Mouse (Mus musculus): ENCODE data around the gene Lamtor3. TPM values are rescaled to one million over a fixed set of nuclear protein-coding genes. Genes with fewer than 3 reads are reported as not detected.
"Not testable (repeated sequence)": the region's sequence is repeated elsewhere in the genome, so short reads cannot be mapped to it uniquely, and the experiment has no call there.

Gene Lamtor3
- 85.1 and 90.1 TPM in 2 replicates for total RNA-seq (2017)

- peak; percentile 72 to 91 for ATAC-seq (replicated peaks in 1 of 2; ENCODE audit: insufficient read depth in 1 of 2, low FRiP score in 2 of 2, low TSS enrichment in 1 of 2, low read depth in 1 of 2, poor library complexity in 2 of 2, severe bottlenecking in 2 of 2)
Observed at GRCm38 (mm10) chr3:137918172-137918931, at the start of gene Lamtor3. TSS of gene Lamtor3 (plus strand) at chr3:137918506.

GRCm38 (mm10) chr3:137869395-137869794 lies 48.9 kb upstream of the Lamtor3 start:
- no peak for ATAC-seq (replicated peaks in 1 of 2; ENCODE audit: insufficient read depth in 1 of 2, low FRiP score in 2 of 2, low TSS enrichment in 1 of 2, low read depth in 1 of 2, poor library complexity in 2 of 2, severe bottlenecking in 2 of 2)

GRCm38 (mm10) chr3:137879313-137879712 lies 39.0 kb upstream of the Lamtor3 start:
- ATAC-seq (replicated peaks in 1 of 2; ENCODE audit: insufficient read depth in 1 of 2, low FRiP score in 2 of 2, low TSS enrichment in 1 of 2, low read depth in 1 of 2, poor library complexity in 2 of 2, severe bottlenecking in 2 of 2) = peak; percentile 69 to 76; a peak in 3 of 4 replicates

- no peak for ATAC-seq (replicated peaks in 1 of 2; ENCODE audit: insufficient read depth in 1 of 2, low FRiP score in 2 of 2, low TSS enrichment in 1 of 2, low read depth in 1 of 2, poor library complexity in 2 of 2, severe bottlenecking in 2 of 2)
Observed at GRCm38 (mm10) chr3:137880109-137880748, 38.1 kb upstream of the Lamtor3 start.

- ATAC-seq (replicated peaks in 1 of 2; ENCODE audit: insufficient read depth in 1 of 2, low FRiP score in 2 of 2, low TSS enrichment in 1 of 2, low read depth in 1 of 2, poor library complexity in 2 of 2, severe bottlenecking in 2 of 2) = no peak
Observed at GRCm38 (mm10) chr3:137881093-137881492, 37.2 kb upstream of the Lamtor3 start.

- ATAC-seq (replicated peaks in 1 of 2; ENCODE audit: insufficient read depth in 1 of 2, low FRiP score in 2 of 2, low TSS enrichment in 1 of 2, low read depth in 1 of 2, poor library complexity in 2 of 2, severe bottlenecking in 2 of 2) = no peak; a peak in 1 of 4 replicates
Observed at GRCm38 (mm10) chr3:137887961-137888360, 30.3 kb upstream of the Lamtor3 start.

- no peak for ATAC-seq (replicated peaks in 1 of 2; ENCODE audit: insufficient read depth in 1 of 2, low FRiP score in 2 of 2, low TSS enrichment in 1 of 2, low read depth in 1 of 2, poor library complexity in 2 of 2, severe bottlenecking in 2 of 2)
Observed at GRCm38 (mm10) chr3:137891089-137891488, 27.2 kb upstream of the Lamtor3 start.

- no peak for ATAC-seq (replicated peaks in 1 of 2; ENCODE audit: insufficient read depth in 1 of 2, low FRiP score in 2 of 2, low TSS enrichment in 1 of 2, low read depth in 1 of 2, poor library complexity in 2 of 2, severe bottlenecking in 2 of 2)
Observed at GRCm38 (mm10) chr3:137892118-137892517, 26.2 kb upstream of the Lamtor3 start.

- ATAC-seq (replicated peaks in 1 of 2; ENCODE audit: insufficient read depth in 1 of 2, low FRiP score in 2 of 2, low TSS enrichment in 1 of 2, low read depth in 1 of 2, poor library complexity in 2 of 2, severe bottlenecking in 2 of 2) = peak in 1 of 2 experiments; percentile 48; a peak in 1 of 4 replicates
Observed at GRCm38 (mm10) chr3:137893789-137894188, 24.5 kb upstream of the Lamtor3 start.

- no peak for ATAC-seq (replicated peaks in 1 of 2; ENCODE audit: insufficient read depth in 1 of 2, low FRiP score in 2 of 2, low TSS enrichment in 1 of 2, low read depth in 1 of 2, poor library complexity in 2 of 2, severe bottlenecking in 2 of 2)
Observed at GRCm38 (mm10) chr3:137895196-137895595, 23.1 kb upstream of the Lamtor3 start.

GRCm38 (mm10) chr3:137896386-137896785 lies 21.9 kb upstream of the Lamtor3 start:
- no peak for ATAC-seq (replicated peaks in 1 of 2; ENCODE audit: insufficient read depth in 1 of 2, low FRiP score in 2 of 2, low TSS enrichment in 1 of 2, low read depth in 1 of 2, poor library complexity in 2 of 2, severe bottlenecking in 2 of 2)

- no peak for ATAC-seq (replicated peaks in 1 of 2; ENCODE audit: insufficient read depth in 1 of 2, low FRiP score in 2 of 2, low TSS enrichment in 1 of 2, low read depth in 1 of 2, poor library complexity in 2 of 2, severe bottlenecking in 2 of 2)
Observed at GRCm38 (mm10) chr3:137896867-137897266, 21.4 kb upstream of the Lamtor3 start.

- no peak; a peak in 1 of 4 replicates for ATAC-seq (replicated peaks in 1 of 2; ENCODE audit: insufficient read depth in 1 of 2, low FRiP score in 2 of 2, low TSS enrichment in 1 of 2, low read depth in 1 of 2, poor library complexity in 2 of 2, severe bottlenecking in 2 of 2)
Observed at GRCm38 (mm10) chr3:137897685-137898084, 20.6 kb upstream of the Lamtor3 start.

GRCm38 (mm10) chr3:137900149-137900548 lies 18.2 kb upstream of the Lamtor3 start:
- ATAC-seq (replicated peaks in 1 of 2; ENCODE audit: insufficient read depth in 1 of 2, low FRiP score in 2 of 2, low TSS enrichment in 1 of 2, low read depth in 1 of 2, poor library complexity in 2 of 2, severe bottlenecking in 2 of 2) = no peak

GRCm38 (mm10) chr3:137913093-137913492 lies 5.2 kb upstream of the Lamtor3 start:
- ATAC-seq (replicated peaks in 1 of 2; ENCODE audit: insufficient read depth in 1 of 2, low FRiP score in 2 of 2, low TSS enrichment in 1 of 2, low read depth in 1 of 2, poor library complexity in 2 of 2, severe bottlenecking in 2 of 2) = no peak

GRCm38 (mm10) chr3:137914567-137914966 lies 3.7 kb upstream of the Lamtor3 start:
- not testable (repeated sequence) for ATAC-seq (replicated peaks in 1 of 2; ENCODE audit: insufficient read depth in 1 of 2, low FRiP score in 2 of 2, low TSS enrichment in 1 of 2, low read depth in 1 of 2, poor library complexity in 2 of 2, severe bottlenecking in 2 of 2)

GRCm38 (mm10) chr3:137917694-137918171 lies 573 bp upstream of the Lamtor3 start:
- no peak for ATAC-seq (replicated peaks in 1 of 2; ENCODE audit: insufficient read depth in 1 of 2, low FRiP score in 2 of 2, low TSS enrichment in 1 of 2, low read depth in 1 of 2, poor library complexity in 2 of 2, severe bottlenecking in 2 of 2)

- ATAC-seq (replicated peaks in 1 of 2; ENCODE audit: insufficient read depth in 1 of 2, low FRiP score in 2 of 2, low TSS enrichment in 1 of 2, low read depth in 1 of 2, poor library complexity in 2 of 2, severe bottlenecking in 2 of 2) = peak in 1 of 2 experiments; percentile 25; a peak in 2 of 4 replicates
Observed at GRCm38 (mm10) chr3:137918932-137919311, 616 bp downstream of the Lamtor3 start.
